Mouse (Mus musculus) E14TG2a.4 (cell line): Measurements from ENCODE around the gene Podxl2.

Source experiments
- H3K27me3 ChIP-seq: 2 replicates; pipeline ENCODE4 v1.6.1; 2014; ENCODE audit warnings: low read length, control low read depth; ENCODE audit not compliant: insufficient read depth
- H3K36me3 ChIP-seq: 2 replicates; pipeline ENCODE4 v1.6.1; 2014; ENCODE audit warnings: low read length, control low read depth; ENCODE audit not compliant: insufficient read depth
- H3K4me1 ChIP-seq: replicated peaks from 2 replicates; pipeline ENCODE4 v1.6.1; 2014; ENCODE audit warnings: low read depth, low read length, control low read depth
- H3K4me3 ChIP-seq: replicated peaks from 2 replicates; pipeline ENCODE4 v1.5.1; 2014; ENCODE audit warnings: mild to moderate bottlenecking, low read length
- H3K9me3 ChIP-seq: 2 replicates; pipeline ENCODE4 v1.6.1; 2014; ENCODE audit warnings: low read length, control low read depth
- CTCF ChIP-seq: conservative IDR thresholded peaks from 2 replicates; pipeline ENCODE4 v1.5.1; 2014; ENCODE audit warnings: low read length
- NANOG ChIP-seq: IDR thresholded peaks from 2 replicates; pipeline ENCODE4 v1.6.1; 2014; ENCODE audit warnings: borderline replicate concordance, low read length, mixed read lengths
- POU5F1 ChIP-seq: IDR thresholded peaks from 2 replicates; pipeline ENCODE4 v1.6.1; 2014; ENCODE audit warnings: low read length, borderline replicate concordance

The Podxl2 gene

GRCm38 (mm10) chr6:88831456-88831855 is 43.4 kb downstream of the Podxl2 start:
- Histone ChIP-seq H3K4me1 (peaks cover 57% of the 10 kb centered on the region), H3K36me3 (peaks cover 15% of the 10 kb centered on the region), H3K4me3 (no peak overlapping the region), H3K27me3 (no peaks in the 10 kb centered on the region), H3K9me3 (no peaks in the 10 kb centered on the region)
- TF ChIP-seq CTCF (peak; percentile 79), POU5F1 (no peak)

- Histone ChIP-seq H3K9me3 (no peaks in the 10 kb centered on the region), H3K36me3 (peaks cover 3% of the 10 kb centered on the region; the same call in 1 of the 2 replicates)
Measured at GRCm38 (mm10) chr6:88830112-88830702, 44.6 kb downstream of the Podxl2 start.

DNA sequence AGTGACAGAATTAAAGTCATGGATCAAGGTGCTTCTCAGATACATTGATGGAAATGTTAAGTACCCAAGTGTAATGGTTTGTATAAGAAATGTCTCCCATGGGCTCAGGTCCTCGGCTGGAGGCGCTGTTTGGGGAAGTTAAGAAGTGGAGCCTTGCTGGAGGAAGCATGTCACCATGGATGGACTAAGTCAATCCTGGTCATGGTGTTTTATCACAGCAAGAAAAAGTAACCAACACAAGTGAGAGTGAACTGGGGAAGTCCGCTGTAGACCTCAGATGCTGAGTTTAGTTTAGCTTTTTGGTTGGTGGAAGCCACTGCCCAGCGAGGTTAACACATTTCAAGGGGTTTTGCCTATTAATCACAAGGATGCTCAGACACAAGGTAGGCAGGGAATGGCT is 45.3 kb downstream of the Podxl2 start:
- H3K36me3 ChIP-seq, result no peaks in the 10 kb centered on the region
- H3K4me3 ChIP-seq, result no peak overlapping the region
- no peaks in the 10 kb centered on the region for H3K9me3 ChIP-seq
- TF ChIP-seq NANOG (no peak), POU5F1 (no peak), CTCF (no peak)
- 0 out of 2 replicates have a peak, but pooled peaks cover 2% of the 10 kb centered on the region for H3K27me3 ChIP-seq
- peaks cover 39% of the 10 kb centered on the region for H3K4me1 ChIP-seq

More at GRCm38 (mm10) chr6:88830112-88830702, 44.6 kb downstream of the Podxl2 start:
- no peak overlapping the region for H3K4me3 ChIP-seq
- H3K27me3 ChIP-seq, result no peaks in the 10 kb centered on the region
- H3K4me1 ChIP-seq, result peaks cover 45% of the 10 kb centered on the region
- TF ChIP-seq NANOG (no peak), CTCF (no peak), POU5F1 (no peak)

DNA sequence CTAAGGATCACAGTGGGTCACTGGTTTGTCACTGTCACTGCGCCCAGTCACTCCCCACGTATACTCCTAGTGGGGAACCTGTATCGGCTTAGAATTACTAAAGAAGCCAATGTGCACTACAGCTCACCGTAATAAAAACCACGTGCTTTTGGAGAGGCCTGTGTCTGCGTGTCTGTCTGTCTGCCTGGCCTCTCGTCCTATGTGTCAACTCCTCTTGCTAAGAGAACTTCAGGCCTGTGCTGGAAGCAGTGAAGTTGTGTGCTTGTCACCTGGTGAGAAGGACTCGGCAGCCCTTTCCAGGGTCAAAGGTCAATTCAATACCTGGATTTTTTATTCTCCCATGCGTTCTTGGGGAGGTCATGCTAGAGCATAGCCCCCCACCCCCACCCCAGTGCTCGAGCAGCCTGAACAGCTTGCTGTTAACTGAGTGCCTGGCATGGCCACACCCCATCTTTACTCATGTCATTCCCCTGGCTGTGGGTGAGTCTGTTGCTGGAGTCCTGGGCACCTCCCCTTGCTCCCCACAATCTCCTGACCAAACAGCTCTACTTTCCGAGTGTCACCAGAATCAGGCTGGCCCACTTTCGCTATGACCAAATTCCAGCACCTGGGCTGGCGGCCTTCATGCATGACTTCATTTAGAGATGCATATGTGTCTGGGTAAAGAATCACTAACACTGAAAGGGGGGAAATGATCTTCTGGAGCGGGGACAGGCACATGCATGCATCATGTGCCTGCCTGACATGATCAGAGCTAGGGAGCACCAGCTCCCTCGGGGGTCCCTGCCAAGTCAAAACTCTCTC is 46.4 kb downstream of the Podxl2 start:
- Histone ChIP-seq H3K27me3 (0 out of 2 replicates have a peak, but pooled peaks cover 3% of the 10 kb centered on the region), H3K36me3 (no peaks in the 10 kb centered on the region), H3K9me3 (no peaks in the 10 kb centered on the region), H3K4me3 (no peak overlapping the region), H3K4me1 (peaks cover 29% of the 10 kb centered on the region)
- TF ChIP-seq NANOG (no peak), CTCF (no peak), POU5F1 (no peak)

- Histone ChIP-seq H3K9me3 (no peaks in the 10 kb centered on the region), H3K27me3 (0 out of 2 replicates have a peak, but pooled peaks cover 3% of the 10 kb centered on the region), H3K4me3 (no peak overlapping the region), H3K36me3 (no peaks in the 10 kb centered on the region), H3K4me1 (peaks cover 21% of the 10 kb centered on the region)
- TF ChIP-seq POU5F1, result no peak
- no peak for TF ChIP-seq NANOG
- TF ChIP-seq CTCF, result no peak
Measured at GRCm38 (mm10) chr6:88827395-88828205, 47.2 kb downstream of the Podxl2 start.

- Histone ChIP-seq H3K36me3 (no peaks in the 10 kb centered on the region), H3K9me3 (no peaks in the 10 kb centered on the region), H3K27me3 (0 out of 2 replicates have a peak, but pooled peaks cover 3% of the 10 kb centered on the region), H3K4me3 (no peak overlapping the region), H3K4me1 (peaks cover 15% of the 10 kb centered on the region; the same call in 1 of the 2 replicates)
- TF ChIP-seq POU5F1 (no peak), CTCF (no peak), NANOG (no peak)
Measured at GRCm38 (mm10) chr6:88826965-88827364, 47.9 kb downstream of the Podxl2 start.

- H3K27me3 ChIP-seq, result 0 out of 2 replicates have a peak, but pooled peaks cover 3% of the 10 kb centered on the region
- TF ChIP-seq CTCF, result no peak
- TF ChIP-seq NANOG, result no peak
- no peak for TF ChIP-seq POU5F1
- no peak overlapping the region for H3K4me3 ChIP-seq
- no peaks in the 10 kb centered on the region for H3K36me3 ChIP-seq
- no peaks in the 10 kb centered on the region for H3K9me3 ChIP-seq
- H3K4me1 ChIP-seq, result peaks cover 14% of the 10 kb centered on the region; the same call in 1 of the 2 replicates
Measured at GRCm38 (mm10) chr6:88826545-88826944, 48.3 kb downstream of the Podxl2 start.

GRCm38 (mm10) chr6:88826088-88826487 is 48.8 kb downstream of the Podxl2 start:
- no peak overlapping the region for H3K4me3 ChIP-seq
- H3K27me3 ChIP-seq, result 0 out of 2 replicates have a peak, but pooled peaks cover 3% of the 10 kb centered on the region
- H3K36me3 ChIP-seq, result no peaks in the 10 kb centered on the region
- H3K4me1 ChIP-seq, result peaks cover 10% of the 10 kb centered on the region; the same call in 1 of the 2 replicates
- no peaks in the 10 kb centered on the region for H3K9me3 ChIP-seq
- TF ChIP-seq NANOG (no peak), POU5F1 (no peak), CTCF (no peak)
